Mouse (Mus musculus): ENCODE results near the gene Gm49322.
"Not testable (repeated sequence)": the region's sequence is repeated elsewhere in the genome, so short reads cannot be mapped to it uniquely, and the experiment has no call there.

The Gm49322 gene

DNA sequence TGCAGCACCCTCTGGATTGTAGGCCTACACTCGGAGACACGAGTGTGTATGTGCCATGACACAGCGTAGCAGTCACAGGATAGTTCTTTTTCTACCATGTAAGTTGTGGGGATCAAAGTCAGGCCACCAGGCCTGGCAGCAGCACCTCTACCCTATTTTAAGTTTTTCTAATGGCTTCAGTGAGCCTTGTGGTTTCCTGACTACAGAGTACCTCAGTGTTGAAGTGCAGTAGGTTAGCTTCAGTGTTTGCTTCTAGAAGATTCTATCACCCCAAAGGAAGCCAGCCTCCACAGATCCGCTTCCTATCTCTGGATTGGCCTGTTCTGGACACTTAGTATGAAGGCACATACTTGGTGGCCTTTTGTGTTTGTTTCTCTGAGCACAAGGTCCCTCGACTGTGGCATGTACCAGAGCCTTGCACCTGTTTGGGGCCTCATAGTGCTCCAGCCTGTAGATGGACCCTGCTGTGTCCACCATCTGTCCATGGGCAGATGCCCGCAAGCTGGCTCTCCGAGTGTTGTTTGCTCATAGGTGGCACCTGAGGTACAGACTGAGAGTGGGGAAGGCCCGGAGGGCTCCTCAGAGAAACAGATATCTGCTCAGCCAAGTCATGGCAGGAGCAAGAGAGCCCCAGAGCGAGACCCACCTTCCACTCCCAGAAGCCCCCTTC is 4.4 kb downstream of the Gm49322 start:
- DNase-seq (ENCODE audit: extremely low read depth, low read depth, low spot score) = no peak

DNA sequence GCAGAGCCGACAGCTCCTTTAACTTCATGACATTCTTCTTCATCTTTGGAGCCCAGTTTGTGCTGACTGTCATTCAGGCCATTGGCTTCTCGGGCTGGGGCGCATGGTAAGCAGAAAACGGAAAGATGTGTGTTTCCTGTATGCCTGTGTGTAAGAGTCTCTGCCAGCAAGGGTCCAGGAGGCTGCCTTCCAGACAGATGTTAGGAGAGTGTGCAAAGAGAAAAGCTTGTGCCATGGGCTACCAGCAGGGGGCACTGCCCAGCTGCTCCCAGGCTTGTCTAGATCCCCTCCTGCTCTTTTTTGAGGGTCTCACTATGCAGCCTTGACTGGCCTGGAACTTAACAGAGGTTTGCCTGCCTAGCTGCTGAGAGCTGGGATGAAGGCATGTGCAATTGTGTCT is 5.2 kb downstream of the Gm49322 start:
- no peak for DNase-seq (ENCODE audit: extremely low read depth, low read depth, low spot score)

DNA sequence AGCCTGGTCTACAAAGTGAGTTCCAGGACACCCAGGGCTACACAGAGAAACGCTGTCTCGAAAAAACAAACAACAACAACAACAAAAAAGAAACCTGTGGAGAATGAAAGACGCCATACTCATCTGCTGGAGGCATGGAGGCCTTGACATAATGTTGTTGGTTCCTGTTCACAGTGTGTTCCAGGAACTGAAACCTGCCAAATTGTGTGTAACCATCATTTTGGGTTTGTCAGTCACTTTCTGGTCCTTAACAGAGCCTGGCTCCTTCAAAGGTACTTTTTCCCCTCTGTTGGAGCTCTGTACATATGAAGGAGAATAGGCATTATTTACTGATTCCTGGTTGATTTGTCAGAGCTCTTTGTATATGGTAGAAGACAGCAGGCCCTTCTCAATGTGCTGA is 6.1 kb downstream of the Gm49322 start:
- DNase-seq (ENCODE audit: extremely low read depth, low read depth, low spot score) = no peak

DNA sequence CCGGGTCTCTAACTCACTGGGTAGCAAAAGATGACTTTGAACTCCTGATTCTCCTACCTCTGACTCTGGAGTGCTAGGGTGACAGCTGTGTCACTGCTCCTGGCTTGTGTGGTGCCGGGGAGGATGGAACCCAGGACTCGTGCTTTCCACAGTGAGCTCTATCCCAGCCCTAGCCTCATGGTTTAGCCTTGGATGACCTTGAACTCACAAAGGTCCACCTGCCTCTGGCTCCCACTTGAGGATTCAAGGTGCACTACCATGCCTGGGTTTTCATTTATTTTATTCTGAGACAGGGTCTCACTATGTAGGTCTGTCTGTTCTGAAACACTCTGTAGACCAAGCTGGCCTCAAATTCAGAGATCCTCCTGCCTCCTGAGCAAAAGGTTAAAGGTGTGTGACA is 8.0 kb downstream of the Gm49322 start:
- no peak for DNase-seq (ENCODE audit: extremely low read depth, low read depth, low spot score)

DNA sequence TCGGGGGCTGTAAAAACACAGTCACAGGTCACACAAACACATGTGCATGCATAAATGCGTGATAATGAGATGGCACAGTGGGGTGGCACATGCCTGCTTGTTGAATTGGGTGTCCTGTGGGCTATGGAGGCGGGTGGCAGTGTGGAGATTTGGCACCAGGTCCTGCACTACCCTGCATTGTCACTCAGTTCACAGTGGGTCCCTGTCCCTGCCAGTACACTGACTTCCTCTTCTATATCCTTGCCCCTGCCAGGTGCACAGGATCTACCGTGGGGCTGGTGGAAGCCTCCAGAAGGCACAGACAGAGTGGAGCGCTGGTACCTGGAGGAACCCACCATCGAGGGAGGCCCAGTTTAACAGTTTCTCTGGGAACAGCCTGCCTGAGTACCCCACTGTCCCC is 8.5 kb downstream of the Gm49322 start:
- no peak for DNase-seq (ENCODE audit: extremely low read depth, low read depth, low spot score)

DNA sequence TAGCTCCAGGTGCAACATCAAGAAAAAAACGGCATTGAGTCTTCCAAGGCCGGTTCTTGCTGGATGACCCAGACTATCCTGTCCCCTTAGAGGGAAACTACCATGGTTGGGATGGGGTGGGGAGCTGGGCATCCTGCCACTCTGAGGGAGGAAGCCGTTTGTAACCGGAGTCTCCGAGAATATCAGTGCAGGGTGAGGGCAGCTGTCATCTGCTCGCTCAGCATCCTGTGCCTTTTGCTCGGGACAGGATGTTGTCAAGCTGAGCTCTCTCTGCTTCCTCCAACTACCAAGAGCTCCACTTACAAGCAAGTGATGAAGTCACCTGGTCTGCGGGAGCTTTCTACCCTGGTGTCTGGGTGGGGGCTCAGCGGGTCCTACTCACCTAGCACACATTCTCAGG is 12.4 kb downstream of the Gm49322 start:
- no peak for DNase-seq (ENCODE audit: extremely low read depth, low read depth, low spot score)

DNA sequence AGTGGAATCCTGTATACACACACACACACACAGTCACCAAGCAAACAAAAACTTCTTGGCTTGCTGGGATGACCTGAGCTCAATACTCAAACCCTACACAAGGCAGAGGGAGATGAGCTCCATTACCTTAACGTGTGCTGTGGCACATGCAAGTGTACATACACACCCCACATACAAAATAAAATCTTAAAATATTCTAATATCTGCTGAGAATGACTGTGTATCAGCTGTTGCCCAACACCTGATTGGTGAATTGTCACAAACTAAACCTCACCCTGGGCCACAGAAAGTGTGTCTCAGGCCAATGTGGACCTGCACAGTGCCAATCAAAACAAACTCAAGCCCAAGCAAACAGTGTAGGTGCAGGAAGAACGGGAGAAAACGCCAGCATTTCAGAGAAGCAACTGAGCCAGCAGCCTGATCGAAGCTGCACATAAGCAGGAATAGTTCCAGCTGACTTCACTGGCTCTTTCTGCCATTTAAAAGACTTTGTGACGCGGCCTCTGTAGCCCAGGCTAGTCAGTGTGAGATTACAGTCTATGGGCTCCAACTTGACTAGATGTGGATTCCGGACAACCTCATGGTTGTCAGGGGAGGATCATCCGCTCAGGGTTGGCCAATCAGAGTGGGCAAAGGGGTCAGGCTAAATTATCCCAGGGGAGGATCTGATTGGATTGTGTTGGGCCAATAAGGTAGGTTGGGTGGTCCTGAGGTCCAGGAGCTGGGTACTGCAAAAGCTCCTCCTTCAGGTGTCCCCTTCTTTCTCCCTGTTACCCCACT is 13.8 kb downstream of the Gm49322 start:
- peak; percentile 69 for DNase-seq (ENCODE audit: extremely low read depth, low read depth, low spot score)

DNA sequence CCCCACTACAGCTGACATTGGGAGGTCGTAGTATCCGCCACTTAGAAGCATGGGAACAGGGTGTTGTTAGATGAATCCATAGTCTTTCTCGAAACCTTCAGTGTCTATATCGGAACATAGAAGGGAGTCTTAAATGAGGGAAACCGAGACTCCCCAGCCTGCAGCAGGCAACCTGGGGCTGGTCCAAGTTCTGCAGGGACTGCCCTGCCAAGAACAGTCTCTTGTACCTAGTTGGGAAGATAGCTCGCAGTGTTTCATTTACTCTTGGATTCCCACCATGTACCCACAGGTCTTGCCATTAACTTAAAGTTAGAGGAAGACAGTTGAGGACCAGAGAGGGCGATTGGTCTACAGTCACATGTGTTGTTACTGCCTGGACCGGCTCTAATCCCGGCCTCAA is 14.5 kb downstream of the Gm49322 start:
- no peak for DNase-seq (ENCODE audit: extremely low read depth, low read depth, low spot score)

DNA sequence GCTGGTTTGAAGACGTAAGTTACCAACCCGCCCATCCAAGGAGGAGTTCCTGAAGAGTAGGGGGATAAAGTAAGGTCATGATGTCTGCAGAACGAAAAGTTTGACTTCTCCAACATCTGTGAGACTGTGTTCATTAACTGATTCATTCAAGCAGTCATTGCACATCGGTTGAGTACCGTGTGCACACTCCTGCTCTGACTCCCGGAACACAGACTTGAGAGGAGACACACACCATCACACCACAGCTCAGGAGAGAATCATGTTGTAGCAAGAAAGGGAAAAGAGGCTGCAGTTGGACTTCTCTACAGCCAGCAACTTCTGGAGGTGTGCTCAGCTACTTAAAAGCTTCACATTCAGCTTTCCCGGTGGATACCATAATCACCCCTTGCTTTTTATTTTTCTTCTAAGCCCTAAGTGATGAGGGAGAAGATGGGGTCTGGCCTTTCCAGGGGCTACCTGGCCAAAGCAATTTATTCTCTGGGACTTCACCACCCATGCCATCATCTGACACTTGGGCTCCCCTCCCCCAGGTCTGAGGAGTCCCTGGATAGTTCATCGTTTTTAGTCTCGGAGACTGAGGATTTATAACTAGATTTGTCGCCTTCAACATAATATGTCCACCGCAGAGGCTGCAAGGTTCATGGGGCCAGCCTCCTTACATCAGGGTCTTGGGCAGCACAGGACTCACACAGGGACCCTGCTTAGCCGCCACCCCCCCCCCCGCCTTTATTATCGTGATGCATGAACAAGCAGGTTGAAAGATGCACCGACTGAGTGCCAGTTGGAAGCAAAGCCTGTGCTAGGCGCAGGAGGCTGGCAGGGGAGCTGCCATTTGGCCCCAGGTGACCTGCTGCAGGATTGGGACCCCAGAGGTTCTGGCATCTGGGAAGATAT is 15.2 kb downstream of the Gm49322 start:
- DNase-seq (ENCODE audit: extremely low read depth, low read depth, low spot score) = no peak

DNA sequence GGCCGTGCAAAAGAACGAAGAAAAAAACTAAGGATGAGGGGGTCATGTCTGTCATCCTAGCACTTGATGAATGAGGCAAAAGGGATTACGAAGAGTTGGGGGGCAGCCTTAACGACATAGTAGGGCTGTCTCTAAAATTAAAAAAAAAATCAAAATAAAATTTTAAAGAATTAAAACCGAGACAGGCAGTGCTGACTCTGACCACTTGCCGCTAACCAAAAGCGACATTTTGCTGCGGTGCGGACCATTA is 15.8 kb downstream of the Gm49322 start:
- DNase-seq (ENCODE audit: extremely low read depth, low read depth, low spot score) = no peak

DNA sequence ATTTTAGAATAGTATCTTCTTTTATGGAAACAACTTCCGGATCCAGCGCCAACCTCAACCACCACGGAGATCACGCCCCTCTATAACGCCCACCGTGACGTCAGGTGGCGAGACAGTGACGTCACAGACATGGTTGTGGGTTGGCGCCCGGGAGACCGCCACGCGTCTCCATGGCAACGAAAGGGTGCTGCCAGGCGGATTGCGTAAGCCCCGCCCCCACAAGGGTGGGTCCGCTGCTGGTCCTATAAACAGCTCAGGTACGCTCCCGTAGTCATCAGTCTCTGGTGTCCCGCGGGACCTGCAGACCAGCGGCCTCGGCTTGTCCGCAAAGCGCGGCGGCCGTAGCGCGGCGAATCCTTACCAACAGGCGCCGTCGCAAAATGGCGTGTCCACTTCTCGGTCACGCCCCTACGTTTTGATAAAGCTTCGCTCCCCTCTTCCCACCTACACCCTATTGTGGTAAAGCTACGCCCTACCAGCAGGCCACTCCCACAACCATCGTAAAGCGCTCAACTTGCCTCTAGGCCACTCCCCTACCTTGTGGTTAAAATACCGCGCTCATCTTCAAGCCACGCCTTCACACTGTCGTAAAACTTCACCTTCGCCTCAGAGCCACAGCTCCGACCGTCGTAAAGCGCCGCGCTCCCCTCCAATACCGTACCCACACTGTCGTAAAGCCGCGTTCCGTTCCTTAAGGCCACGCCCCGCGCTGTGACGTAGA is 16.3 kb downstream of the Gm49322 start:
- DNase-seq (ENCODE audit: extremely low read depth, low read depth, low spot score) = peak; percentile 100

DNA sequence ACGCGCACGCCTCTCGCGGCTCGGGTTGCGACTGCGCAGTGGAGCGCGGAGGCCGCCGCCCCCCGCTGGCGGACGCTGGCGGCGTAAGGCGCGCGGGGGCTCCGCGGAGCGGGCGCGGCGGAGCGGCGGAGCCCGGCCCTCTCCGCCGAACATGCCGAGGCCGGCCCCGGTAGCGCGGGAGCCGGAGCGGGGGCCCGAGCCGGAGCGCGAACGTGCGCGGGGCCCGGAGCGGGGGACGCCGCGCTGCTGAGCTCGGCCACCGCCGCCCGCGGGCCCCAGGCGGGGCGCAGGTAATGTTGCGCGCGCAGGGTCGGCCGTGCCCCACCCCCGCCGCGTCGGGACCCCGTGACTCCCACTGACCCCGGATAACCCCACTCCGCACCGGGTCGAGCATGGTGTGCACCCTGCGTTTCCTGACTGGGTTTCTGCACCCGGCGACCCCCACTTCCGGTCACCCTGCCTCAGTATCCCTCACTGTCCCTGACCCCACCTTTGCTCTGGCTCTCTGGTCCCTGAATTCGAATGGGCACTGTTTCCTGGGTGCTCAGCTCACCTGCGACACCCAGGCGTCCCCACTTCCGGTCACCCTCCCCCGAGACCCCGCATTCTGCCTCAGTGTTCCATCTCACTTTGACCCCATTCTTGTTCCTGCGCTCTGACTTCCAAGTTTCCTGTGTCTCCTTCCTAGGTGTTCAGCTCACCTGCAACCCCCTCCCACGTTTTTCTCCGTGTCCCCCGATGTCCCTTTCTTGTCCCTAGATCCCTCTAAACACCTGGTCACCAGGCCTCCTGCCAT is 17.0 kb downstream of the Gm49322 start, which contains the start of gene Csnk1g2:
Csnk1g2 (plus strand) TSS at position 178 of the 796 bp plus-strand sequence.
- no peak for DNase-seq (ENCODE audit: extremely low read depth, low read depth, low spot score)

DNA sequence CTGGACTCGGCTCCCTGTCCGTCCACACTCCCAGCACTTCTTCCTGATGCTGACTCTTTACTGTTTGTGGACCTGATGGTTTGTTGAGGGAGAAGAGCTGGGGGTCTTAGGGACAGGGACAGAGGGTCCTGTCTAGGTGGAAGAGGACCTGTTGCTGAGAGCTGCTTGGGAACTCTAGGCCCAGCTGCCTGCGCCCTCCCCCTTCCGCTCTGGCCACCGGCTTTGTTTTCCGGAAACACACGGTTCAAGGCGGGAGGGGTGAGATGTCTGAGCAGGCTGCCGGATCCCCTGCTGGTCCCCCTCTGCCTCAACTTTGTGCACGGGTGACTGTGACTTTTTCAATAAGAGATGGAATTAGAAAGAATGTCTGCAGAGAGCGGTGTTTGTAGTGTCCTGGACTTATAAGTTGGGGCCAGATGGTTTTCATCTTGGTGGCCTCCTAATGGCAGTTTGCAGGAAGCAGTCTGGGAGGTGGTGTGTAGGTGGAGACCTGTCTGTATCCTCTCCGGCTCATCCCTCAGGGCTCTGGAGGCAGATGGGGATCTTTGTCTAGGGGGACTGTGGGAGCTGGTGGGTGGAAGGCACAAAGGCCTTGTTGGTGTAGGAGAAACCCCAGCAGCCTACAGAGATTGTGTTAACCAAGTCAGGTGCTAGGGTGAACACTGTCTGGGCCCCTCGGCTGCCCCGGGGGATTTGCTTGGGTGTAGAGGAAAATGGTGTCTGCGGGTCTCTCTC is 17.8 kb downstream of the Gm49322 start:
- DNase-seq (ENCODE audit: extremely low read depth, low read depth, low spot score) = no peak

DNA sequence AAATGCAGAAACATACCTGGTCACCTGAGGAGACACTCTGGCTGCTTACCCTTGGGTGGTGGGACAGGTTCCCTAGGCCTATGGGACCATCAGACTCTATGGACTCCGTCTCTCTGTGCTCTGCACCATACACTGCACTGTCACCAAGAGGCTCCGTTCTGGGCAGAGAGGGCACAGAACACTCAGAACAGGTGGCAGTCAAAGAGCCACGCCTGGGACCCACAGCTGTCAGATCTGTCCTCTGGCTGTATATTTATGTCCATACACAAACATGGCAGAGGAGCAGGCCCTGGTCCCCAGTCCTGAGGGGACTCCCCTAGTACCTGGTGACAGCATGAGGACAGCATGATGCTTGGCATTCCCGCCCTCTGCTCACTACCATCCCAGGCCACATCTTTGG is 19.9 kb downstream of the Gm49322 start:
- no peak for DNase-seq (ENCODE audit: extremely low read depth, low read depth, low spot score)

DNA sequence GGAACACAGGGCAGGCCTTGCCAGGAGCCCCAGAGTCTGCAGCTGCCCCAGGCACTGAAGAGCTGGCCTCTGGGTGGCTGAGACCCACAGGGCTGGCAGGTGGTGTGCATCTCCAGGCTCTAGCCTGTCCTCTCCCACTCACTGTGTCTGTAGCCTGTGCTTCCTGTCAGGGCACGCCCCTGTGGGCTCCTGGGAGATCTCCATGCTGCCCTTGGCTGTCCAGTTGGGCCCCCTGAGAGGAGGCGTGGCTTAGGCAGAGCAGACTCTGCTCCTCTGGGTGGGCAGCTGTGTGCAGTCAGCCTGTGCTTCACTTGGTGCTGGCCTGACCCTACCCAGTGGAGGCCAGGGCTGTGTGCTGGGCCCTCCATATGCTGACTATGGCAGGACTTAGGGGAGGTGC is 21.9 kb downstream of the Gm49322 start:
- no peak for DNase-seq (ENCODE audit: extremely low read depth, low read depth, low spot score)

DNA sequence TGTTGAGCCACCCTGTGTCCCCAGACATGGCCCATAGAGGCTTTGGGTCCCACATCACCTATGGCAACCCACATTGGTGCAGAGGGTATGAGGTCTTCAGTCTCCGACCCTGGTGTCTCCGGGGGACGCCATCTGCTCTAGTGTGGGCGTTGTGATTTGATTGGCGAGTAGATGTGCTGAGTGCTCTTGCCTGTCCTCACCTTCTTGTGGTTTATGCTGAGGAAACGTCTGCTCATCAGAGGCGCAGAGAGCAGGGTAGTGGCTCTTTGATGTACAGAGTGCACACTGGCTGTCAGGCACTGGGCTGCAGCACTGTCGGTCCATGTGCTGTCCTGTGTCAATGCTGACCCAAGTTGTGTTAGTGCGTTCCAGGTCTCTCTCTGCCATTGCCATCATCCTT is 23.1 kb downstream of the Gm49322 start:
- DNase-seq (ENCODE audit: extremely low read depth, low read depth, low spot score) = no peak

DNA sequence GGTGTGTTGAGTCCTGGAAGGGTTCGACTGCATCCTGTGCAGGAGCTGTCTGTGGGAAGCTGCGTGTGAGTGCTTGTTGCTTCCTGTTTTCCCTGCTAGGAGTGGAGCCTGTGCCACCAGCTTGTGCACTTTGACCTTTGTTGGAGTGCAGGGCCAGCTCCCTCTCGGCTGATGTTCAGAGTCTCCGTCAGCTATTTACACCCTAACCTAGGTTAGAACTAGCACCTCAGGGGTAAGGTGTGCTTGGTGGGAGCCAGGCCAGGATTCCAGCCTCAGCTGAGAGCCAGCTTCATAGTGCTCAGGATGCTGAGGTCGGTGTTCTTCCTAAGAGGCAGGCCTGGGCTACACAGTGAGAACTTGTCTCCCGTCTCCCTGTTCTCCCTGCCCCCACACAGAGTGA is 29.5 kb downstream of the Gm49322 start:
- no peak for DNase-seq (ENCODE audit: extremely low read depth, low read depth, low spot score)

DNA sequence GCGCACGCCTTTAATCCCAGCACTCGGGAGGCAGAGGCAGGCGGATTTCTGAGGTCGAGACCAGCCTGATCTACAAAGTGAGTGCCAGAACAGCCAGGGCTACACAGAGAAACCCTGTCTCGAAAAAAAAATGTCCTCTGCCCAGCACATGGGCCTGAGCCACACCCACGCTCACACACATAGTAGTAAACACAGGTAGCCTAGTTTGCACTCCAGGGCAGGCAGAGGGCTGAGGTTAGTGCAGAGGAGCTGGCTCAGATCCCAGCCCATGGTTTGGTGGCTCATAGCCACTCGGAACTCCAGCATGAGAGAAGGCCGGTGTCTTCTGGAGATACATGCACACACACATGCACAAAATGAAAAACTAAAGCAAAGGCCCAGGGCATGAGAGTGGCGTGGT is 41.1 kb downstream of the Gm49322 start:
- DNase-seq (ENCODE audit: extremely low read depth, low read depth, low spot score) = no peak

DNA sequence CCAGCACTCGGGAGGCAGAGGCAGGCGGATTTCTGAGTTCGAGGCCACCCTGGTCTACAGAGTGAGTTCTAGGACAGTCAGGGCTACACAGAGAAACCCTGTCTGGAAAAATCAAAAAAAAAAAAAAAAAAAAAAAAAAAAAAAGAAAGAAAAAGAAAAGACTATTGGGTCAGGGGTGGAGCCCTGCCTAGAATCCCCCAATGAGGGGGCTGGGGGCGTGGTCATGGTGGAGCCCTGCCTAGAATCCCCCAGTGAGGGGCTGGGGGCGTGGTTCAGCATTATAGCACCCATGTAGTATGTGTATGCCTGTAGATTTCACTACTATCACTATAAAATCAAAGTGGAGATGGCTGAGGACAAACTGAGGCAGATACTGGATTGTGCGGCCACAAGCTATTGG is 44.1 kb downstream of the Gm49322 start:
- DNase-seq (ENCODE audit: extremely low read depth, low read depth, low spot score) = not testable (repeated sequence)

DNA sequence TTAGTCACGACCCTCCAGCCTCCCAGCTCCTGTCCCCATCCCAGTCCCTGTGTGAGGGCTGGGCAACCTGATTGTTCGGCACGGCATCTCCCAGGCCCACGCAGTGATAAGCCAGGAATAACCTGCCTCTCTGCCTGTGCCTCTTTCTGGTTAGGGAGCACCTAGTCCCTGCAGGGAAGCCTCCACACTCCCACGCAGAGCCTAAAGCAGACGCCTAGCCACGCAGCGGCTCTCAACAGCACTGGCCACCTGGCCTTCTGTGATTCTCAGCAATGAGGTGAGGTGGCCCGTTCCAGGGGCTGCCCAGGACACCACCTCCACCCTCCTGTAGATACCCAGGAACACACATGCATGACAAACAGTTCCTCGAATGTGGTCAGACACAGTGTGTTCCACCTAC is 44.6 kb downstream of the Gm49322 start:
- DNase-seq (ENCODE audit: extremely low read depth, low read depth, low spot score) = no peak

Measured in fat pad, adult 2 months (tissue).